ENCODE assay signal across 28 mouse cellular contexts in genomic region chr7:100860450-100860849, GRCm38 (mm10). TPM values are rescaled to one million over a fixed set of nuclear protein-coding genes. Genes with fewer than 3 reads are reported as not detected.
A peak's percentile ranks its signal among the peaks of the same experiment; 100 is the strongest.
DNase-seq lines count a peak whose midpoint lies in the region; ATAC-seq and TF ChIP-seq lines count a peak whose summit lies in the region.
"Had no signal": no experiment of that assay in that cellular context is flagged by ENCODE, and none has a peak within 500 bp of the region (broad histone marks: within the 10 kb centered on the region; RNA-seq: fewer than 3 reads in every experiment).

No protein-coding gene starts in this region.

- no peaks in the 10 kb centered on the region for H3K9me3 ChIP-seq in erythroblast, embryonic 14.5 days (ENCODE audit: control insufficient read depth, low read length)
- H3K9me3 ChIP-seq in heart, postnatal 0 days (replicated peaks; ENCODE audit: control insufficient read depth, low read length), result no peaks in the 10 kb centered on the region
- no peaks in the 10 kb centered on the region for H3K9me3 ChIP-seq in liver, embryonic 11.5 days (ENCODE audit: control insufficient read depth, low read length)
- H3K9me3 ChIP-seq in liver, embryonic 16.5 days (replicated peaks; ENCODE audit: control insufficient read depth, low read length), result no peaks in the 10 kb centered on the region
- no peaks in the 10 kb centered on the region for H3K9me3 ChIP-seq in hindbrain, embryonic 16.5 days (ENCODE audit: control insufficient read depth, low read length)
- H3K9me3 ChIP-seq: forebrain, embryonic 13.5 days; heart, embryonic 12.5 days; hindbrain, embryonic 13.5 days; limb, embryonic 13.5 days; stomach, embryonic 15.5 days had no signal

- H3K4me1 ChIP-seq in erythroblast, embryonic 14.5 days (ENCODE audit: control insufficient read depth), result peaks cover 78% of the 10 kb centered on the region
- H3K4me1 ChIP-seq in heart, postnatal 0 days (ENCODE audit: control insufficient read depth, insufficient read depth), result peaks cover 20% of the 10 kb centered on the region
- peaks cover 65% of the 10 kb centered on the region for H3K4me1 ChIP-seq in liver, embryonic 11.5 days (replicated peaks; ENCODE audit: control insufficient read depth, insufficient read depth, low read length)
- H3K4me1 ChIP-seq in liver, embryonic 16.5 days (ENCODE audit: control insufficient read depth, low read depth, low read length), result peaks cover 60% of the 10 kb centered on the region
- H3K4me1 ChIP-seq in hindbrain, embryonic 16.5 days (ENCODE audit: control insufficient read depth, insufficient read depth, low read depth, low read length), result peaks cover 10% of the 10 kb centered on the region

- H3K4me2 ChIP-seq in heart, postnatal 0 days (ENCODE audit: low read depth, low read length), result no peak overlapping the region
- peak overlapping the region; percentile 95 for H3K4me2 ChIP-seq in liver, embryonic 11.5 days
- peak overlapping the region; percentile 86 for H3K4me2 ChIP-seq in liver, embryonic 16.5 days (ENCODE audit: low read depth, low read length)
- H3K4me2 ChIP-seq in hindbrain, embryonic 16.5 days (ENCODE audit: low read length), result no peak overlapping the region
- H3K4me2 ChIP-seq: forebrain, embryonic 13.5 days; heart, embryonic 12.5 days; hindbrain, embryonic 13.5 days; limb, embryonic 13.5 days; stomach, embryonic 15.5 days had no signal

- no peak overlapping the region for H3K9ac ChIP-seq in heart, postnatal 0 days (replicated peaks; ENCODE audit: low read depth, low read length)
- peak overlapping the region; percentile 97 for H3K9ac ChIP-seq in liver, embryonic 11.5 days (ENCODE audit: low read depth, low read length)
- peak overlapping the region; percentile 99 for H3K9ac ChIP-seq in liver, embryonic 16.5 days (ENCODE audit: low read depth, low read length)
- no peak overlapping the region for H3K9ac ChIP-seq in hindbrain, embryonic 16.5 days (ENCODE audit: low read depth, low read length)
- H3K9ac ChIP-seq: forebrain, embryonic 13.5 days; heart, embryonic 12.5 days; hindbrain, embryonic 13.5 days; limb, embryonic 13.5 days; stomach, embryonic 15.5 days had no signal

- 69% methylated on average over 3 of the region's 3 CpGs for WGBS in heart, postnatal 0 days
- WGBS in liver, embryonic 11.5 days, result 46% methylated on average over 3 of the region's 3 CpGs
- WGBS in liver, embryonic 16.5 days (ENCODE audit: insufficient replicate concordance), result 31% methylated on average over 3 of the region's 3 CpGs
- WGBS in hindbrain, embryonic 16.5 days, result 83% methylated on average over 3 of the region's 3 CpGs

- intact Hi-C loops in heart, postnatal 14 days (cut with DNase I), result no loop called here

- H3K4me3 ChIP-seq in erythroblast, embryonic 14.5 days (replicated peaks), result peak overlapping the region; percentile 74
- no peak overlapping the region for H3K4me3 ChIP-seq in heart, postnatal 0 days (ENCODE audit: low read depth, low read length)
- H3K4me3 ChIP-seq in liver, embryonic 11.5 days (ENCODE audit: low read depth, low read length), result peak overlapping the region; percentile 92
- H3K4me3 ChIP-seq in liver, embryonic 16.5 days (ENCODE audit: low read depth, low read length), result peak overlapping the region; percentile 98
- no peak overlapping the region for H3K4me3 ChIP-seq in hindbrain, embryonic 16.5 days (ENCODE audit: low read length)
- H3K4me3 ChIP-seq: forebrain, embryonic 13.5 days; heart, embryonic 12.5 days; hindbrain, embryonic 13.5 days; limb, embryonic 13.5 days; stomach, embryonic 15.5 days had no signal

- no peak for TF ChIP-seq EP300 in heart, postnatal 0 days (IDR thresholded peaks at IDR 0.05; ENCODE audit: low read depth)

- H3K27me3 ChIP-seq in erythroblast, embryonic 14.5 days (ENCODE audit: control insufficient read depth), result no peaks in the 10 kb centered on the region
- H3K27me3 ChIP-seq in heart, postnatal 0 days (ENCODE audit: control insufficient read depth, insufficient read depth, low read length), result no peaks in the 10 kb centered on the region
- no peaks in the 10 kb centered on the region for H3K27me3 ChIP-seq in liver, embryonic 11.5 days (replicated peaks; ENCODE audit: control insufficient read depth, insufficient read depth, low read length)
- no peaks in the 10 kb centered on the region for H3K27me3 ChIP-seq in liver, embryonic 16.5 days (ENCODE audit: control insufficient read depth, insufficient read depth, low read depth, low read length)
- no peaks in the 10 kb centered on the region for H3K27me3 ChIP-seq in hindbrain, embryonic 16.5 days (replicated peaks; ENCODE audit: control insufficient read depth, insufficient read depth, low read length)
- H3K27me3 ChIP-seq: forebrain, embryonic 13.5 days; heart, embryonic 12.5 days; limb, embryonic 13.5 days; Patski; stomach, embryonic 15.5 days had no signal

- 0 out of 2 replicates have a peak overlapping the region, but pooled peaks have one; percentile 9 for H3K27ac ChIP-seq in heart, postnatal 0 days (ENCODE audit: low read depth)
- H3K27ac ChIP-seq in liver, embryonic 11.5 days (ENCODE audit: low read depth, low read length), result peak overlapping the region; percentile 79
- peak overlapping the region; percentile 61 for H3K27ac ChIP-seq in liver, embryonic 16.5 days (ENCODE audit: low read length)
- no peak overlapping the region for H3K27ac ChIP-seq in hindbrain, embryonic 16.5 days (ENCODE audit: low read depth, low read length)
- H3K27ac ChIP-seq: forebrain, embryonic 13.5 days; hindbrain, embryonic 13.5 days; limb, embryonic 13.5 days; macrophage; stomach, embryonic 15.5 days had no signal

- no peak for ATAC-seq in erythroblast, adult 5-6 weeks (replicated peaks; ENCODE audit: low FRiP score, poor library complexity, severe bottlenecking)
- ATAC-seq in heart, postnatal 0 days (ENCODE audit: insufficient read depth, low read depth), result no peak
- peak; percentile 68 for ATAC-seq in liver, embryonic 11.5 days (replicated peaks; ENCODE audit: low FRiP score)
- ATAC-seq in liver, embryonic 16.5 days (ENCODE audit: low read depth), result no peak; the same call in 1 of the 2 replicates
- ATAC-seq in hindbrain, embryonic 16.5 days, result no peak
- ATAC-seq: forebrain, embryonic 13.5 days; intestine, postnatal 0 days; midbrain, embryonic 16.5 days; Patski had no signal

- peaks cover 65% of the 10 kb centered on the region for H3K36me3 ChIP-seq in erythroblast, embryonic 14.5 days (ENCODE audit: control insufficient read depth)
- no peaks in the 10 kb centered on the region for H3K36me3 ChIP-seq in heart, postnatal 0 days (replicated peaks; ENCODE audit: control insufficient read depth, insufficient read depth, low read length)
- H3K36me3 ChIP-seq in liver, embryonic 11.5 days (ENCODE audit: control insufficient read depth, insufficient read depth, low read length), result peaks cover 2% of the 10 kb centered on the region; the same call in 1 of the 2 replicates
- H3K36me3 ChIP-seq in liver, embryonic 16.5 days (ENCODE audit: control insufficient read depth, insufficient read depth), result peaks cover 5% of the 10 kb centered on the region
- no peaks in the 10 kb centered on the region for H3K36me3 ChIP-seq in hindbrain, embryonic 16.5 days (ENCODE audit: control insufficient read depth, insufficient read depth, low read length)
- H3K36me3 ChIP-seq: heart, embryonic 12.5 days; hindbrain, embryonic 13.5 days; limb, embryonic 13.5 days; stomach, embryonic 15.5 days had no signal

- TF ChIP-seq CTCF in heart, postnatal 0 days (IDR thresholded peaks at IDR 0.05; ENCODE audit: low read depth), result no peak

- no peak for DNase-seq in heart, postnatal 0 days (ENCODE audit: low spot score)
- DNase-seq in heart, postnatal 14 days, result no peak
- no peak for DNase-seq in liver, embryonic 11.5 days (ENCODE audit: low spot score)
- DNase-seq in frontal cortex, adult 2 months (ENCODE audit: extremely low spot score in 1 of 2, low spot score in 1 of 2), result no peak
- DNase-seq: adrenal gland, postnatal 10 days; cerebellum, adult 11-12 months; cerebellum, postnatal 10 days; heart, postnatal 4 days; kidney, adult 9 months; kidney, postnatal 10 days; layer of hippocampus, postnatal 36 days; lung, adult 2 months; lung, postnatal 10 days; right cerebral cortex, postnatal 25 days; thymus, postnatal 25 days had no signal

RNA-seq across cellular contexts. Expression of gene Relt, which starts 2.8 kb away (rescaled TPM):
- polyA plus RNA-seq in erythroblast, embryonic 14.5 days (2012), result 16.3 and 17.6 TPM in 2 replicates
- total RNA-seq in erythroblast, adult 5-6 weeks (2015; ENCODE audit: low replicate concordance), result 12.1 and 12.9 TPM in 2 replicates
- total RNA-seq in erythroblast, adult 5-6 weeks (2017; ENCODE audit: low replicate concordance), result 11.6 and 14.8 TPM in 2 replicates
- total RNA-seq in heart, postnatal 0 days (2014; rRNA removed; ENCODE audit: low replicate concordance), result 5.1 and 5.9 TPM in 2 replicates
- 1.8 and 2.3 TPM in 2 replicates for polyA plus RNA-seq in heart, postnatal 0 days (2015; fragmentation: Nextera tagmentation; extraction: Ambion mirVana)
- 1 to 10 TPM; 2.4 to 3.3 TPM for total RNA-seq in heart, postnatal 14 days (2021)
- polyA plus RNA-seq in liver, embryonic 11.5 days (2014; fragmentation: Nextera tagmentation; extraction: Ambion mirVana), result 14.6 and 17.0 TPM in 2 replicates
- polyA plus RNA-seq in liver, embryonic 16.5 days (2015; fragmentation: Nextera tagmentation; extraction: Ambion mirVana), result 15.8 and 16.3 TPM in 2 replicates
- polyA plus RNA-seq in hindbrain, embryonic 16.5 days (2015; fragmentation: Nextera tagmentation; extraction: Ambion mirVana), result 5.1 and 5.3 TPM in 2 replicates
- 12.2 and 12.4 TPM in 2 replicates for polyA plus RNA-seq in frontal cortex, adult 2 months (2012; rRNA removed)

Comparison
In these comparisons a context has a peak if more than half of its experiments do, and no peak if none do; other contexts are left out.
1. H3K4me3 ChIP-seq: peak in erythroblast, embryonic 14.5 days (single experiment), liver, embryonic 11.5 days (single experiment) and liver, embryonic 16.5 days (single experiment); none in heart, postnatal 0 days (single experiment) and hindbrain, embryonic 16.5 days (single experiment).
2. H3K4me2 ChIP-seq: peak in liver, embryonic 11.5 days (single experiment) and liver, embryonic 16.5 days (single experiment); none in heart, postnatal 0 days (single experiment) and hindbrain, embryonic 16.5 days (single experiment).
3. H3K9ac ChIP-seq: peak in liver, embryonic 11.5 days (single experiment) and liver, embryonic 16.5 days (single experiment); none in heart, postnatal 0 days (single experiment) and hindbrain, embryonic 16.5 days (single experiment).